Mouse (Mus musculus): ENCODE data around the gene Sowahd.
"Not testable (repeated sequence)": the region's sequence is repeated elsewhere in the genome, so short reads cannot be mapped to it uniquely, and the experiment has no call there.

Gene Sowahd

GRCm38 (mm10) chrX:37048066-37048889 lies at the start of gene Sowahd:
Gene Sowahd (plus strand): TSS chrX:37048845.
- DNase-seq, result no peak

GRCm38 (mm10) chrX:37013870-37014269 lies 34.8 kb upstream of the Sowahd start:
- no peak for DNase-seq

DNA sequence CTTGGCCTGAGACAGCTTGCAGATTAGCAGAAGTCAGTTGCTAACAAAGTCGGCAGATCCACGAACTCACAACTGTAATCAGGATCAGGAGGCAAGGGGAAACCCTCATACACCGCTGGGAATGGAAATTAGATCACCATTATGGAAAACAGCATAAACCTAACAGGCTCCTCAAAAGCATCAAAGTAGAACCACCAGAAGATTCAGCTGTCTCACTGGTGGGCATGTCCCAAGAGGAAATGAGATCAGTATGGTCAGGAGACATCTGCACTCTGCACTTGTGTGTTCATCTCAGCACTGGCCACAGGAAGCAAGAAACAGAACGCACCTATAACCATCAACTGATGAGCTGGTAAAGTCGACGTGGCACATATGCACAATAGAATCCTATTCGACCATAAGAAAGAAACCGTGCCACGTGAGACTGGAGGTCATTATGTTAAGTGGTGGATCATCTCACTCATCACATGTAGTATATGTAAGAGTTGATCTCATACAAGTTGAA lies 30.4 kb upstream of the Sowahd start:
- no peak for DNase-seq

- no peak for DNase-seq
These were observed 29.6 kb upstream of the Sowahd start for GRCm38 (mm10) chrX:37019045-37019444.

DNA sequence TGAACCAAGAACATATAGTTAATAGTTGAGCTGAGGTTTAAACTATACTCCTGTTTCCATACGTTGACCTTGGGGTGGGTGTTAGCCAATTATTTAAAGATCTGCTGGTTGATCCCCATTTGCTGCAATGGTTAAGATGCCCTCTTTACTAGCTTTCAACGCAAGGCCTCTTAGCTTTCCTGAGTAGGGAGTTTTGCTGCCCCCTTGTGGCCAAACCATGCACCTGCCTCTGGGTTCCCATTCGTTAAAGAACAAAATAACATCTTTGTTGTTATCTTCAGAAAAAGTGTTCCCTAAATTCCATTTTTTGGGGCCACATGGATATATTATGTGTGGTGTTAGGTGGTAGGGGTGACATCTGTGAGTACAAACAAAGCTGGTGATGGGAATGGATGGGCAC lies 26.0 kb upstream of the Sowahd start:
- peak; percentile 32 for DNase-seq

DNA sequence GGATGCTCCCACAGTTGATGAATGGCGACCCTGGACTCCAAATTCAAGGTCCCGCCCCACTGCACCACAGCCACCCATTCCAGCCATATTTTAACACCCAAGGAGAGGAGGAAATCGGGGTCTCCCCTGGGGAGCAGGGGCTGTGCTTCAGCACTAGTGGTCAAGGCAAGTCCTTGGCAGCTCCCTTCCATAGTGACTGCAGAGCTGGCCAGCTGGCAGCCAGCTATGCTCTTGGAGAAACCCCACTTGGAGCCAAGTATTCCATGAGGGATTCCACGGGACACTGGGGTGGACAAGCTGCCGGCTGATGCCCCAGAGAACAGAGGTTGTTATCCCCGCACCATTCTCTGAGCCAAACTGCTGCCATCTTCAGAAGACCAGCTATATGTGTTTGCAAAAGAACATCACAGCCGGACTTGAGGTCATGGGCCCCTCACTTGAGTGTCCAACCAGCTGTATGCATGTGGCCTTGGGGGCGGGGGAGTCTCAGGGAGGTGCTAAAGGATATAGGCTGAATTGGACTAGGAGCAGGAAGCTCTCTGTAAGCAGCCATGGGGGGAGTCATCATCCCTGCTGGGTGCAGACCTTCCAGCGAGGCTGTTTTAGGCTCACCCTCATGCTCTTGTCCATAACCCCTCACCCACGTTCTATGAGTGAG lies 24.9 kb upstream of the Sowahd start:
- DNase-seq, result no peak

DNA sequence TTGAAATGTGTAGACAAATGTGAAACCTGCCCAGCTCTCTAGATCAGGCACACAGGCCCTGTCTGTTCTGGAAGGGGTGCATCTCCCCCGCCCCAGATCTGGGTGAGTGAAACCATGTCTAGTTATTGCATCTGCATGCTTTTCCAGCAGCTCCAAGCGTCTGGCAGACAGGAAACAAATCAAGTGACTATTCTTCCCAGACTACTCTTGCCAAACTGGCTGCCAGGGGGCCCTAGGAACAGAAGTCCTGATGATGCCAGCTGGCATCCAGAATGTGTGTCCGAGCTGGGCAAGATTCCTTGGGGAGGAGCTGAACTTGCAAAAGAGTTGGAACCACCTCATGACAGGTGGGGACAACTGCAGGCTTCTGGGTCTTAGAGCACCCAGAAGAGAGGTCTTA lies 20.3 kb upstream of the Sowahd start:
- peak; percentile 13 for DNase-seq

GRCm38 (mm10) chrX:37042726-37043125 lies 5.9 kb upstream of the Sowahd start:
- peak; percentile 14 for DNase-seq

DNA sequence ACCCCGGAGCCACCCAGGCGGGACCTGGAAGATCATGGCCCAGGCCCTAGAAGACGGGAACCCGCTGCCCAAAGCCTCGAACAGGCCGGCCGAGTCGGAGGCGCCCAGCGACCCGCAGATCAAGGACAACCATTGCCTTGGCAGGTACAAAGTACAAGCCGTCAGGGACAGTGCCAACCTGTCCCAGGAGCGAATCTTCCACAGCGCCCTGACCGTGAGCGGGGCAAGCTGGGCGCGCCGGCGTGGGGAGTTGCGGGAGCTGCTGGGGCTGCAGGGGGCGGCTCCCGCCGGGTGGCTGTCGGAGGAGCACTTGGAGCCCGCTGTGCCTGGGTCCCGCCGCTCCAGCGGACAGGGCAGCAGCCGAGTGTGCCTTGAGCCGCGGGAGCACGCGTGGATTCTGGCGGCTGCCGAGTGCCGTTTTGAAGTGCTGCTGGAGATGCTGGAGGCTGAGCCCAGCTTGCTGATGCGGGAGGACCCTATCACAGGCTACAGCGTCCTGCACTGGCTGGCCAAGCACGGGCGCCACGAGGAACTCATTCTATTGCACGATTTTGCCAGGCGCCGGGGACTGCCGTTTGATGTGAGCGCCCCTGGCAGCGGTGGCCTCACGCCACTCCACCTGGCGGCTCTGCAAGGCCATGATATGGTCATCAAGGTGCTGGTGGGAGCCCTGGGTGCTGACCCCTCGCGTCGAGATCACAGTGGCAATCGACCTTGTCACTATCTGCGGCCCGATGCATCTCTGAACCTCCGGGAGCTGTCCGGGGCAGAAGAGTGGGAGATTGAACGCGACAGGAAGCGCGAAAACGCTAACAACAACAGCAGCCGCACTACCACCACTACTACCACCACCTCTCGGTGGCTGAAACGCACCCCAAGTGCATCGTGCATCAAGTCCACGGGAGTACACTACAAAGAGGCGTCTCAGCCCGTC lies 512 bp downstream of the Sowahd start:
- DNase-seq, result no peak

- DNase-seq, result no peak
These were observed 15.3 kb downstream of the Sowahd start for GRCm38 (mm10) chrX:37063902-37064301.

DNA sequence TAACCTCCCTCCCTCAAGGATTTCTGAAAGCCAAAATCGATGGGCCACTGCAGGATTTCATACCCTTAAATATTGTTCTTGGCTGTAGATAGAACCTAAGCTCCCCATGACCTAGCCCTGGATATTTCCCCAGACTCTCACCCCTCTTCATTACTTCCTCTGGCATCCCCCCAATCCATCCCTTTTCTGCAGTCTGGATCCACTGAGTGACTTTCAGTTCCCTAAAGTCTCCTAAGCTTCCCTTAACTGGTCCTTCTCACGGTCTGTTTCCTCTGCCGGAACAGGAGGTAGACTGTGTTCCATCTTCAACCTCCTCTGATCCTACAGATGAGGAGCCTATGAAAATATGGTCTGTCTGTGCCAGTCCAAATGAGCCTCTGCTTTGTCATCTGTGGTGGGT lies 18.7 kb downstream of the Sowahd start:
- no peak for DNase-seq

GRCm38 (mm10) chrX:37068766-37069165 lies 20.1 kb downstream of the Sowahd start:
- DNase-seq, result no peak

DNA sequence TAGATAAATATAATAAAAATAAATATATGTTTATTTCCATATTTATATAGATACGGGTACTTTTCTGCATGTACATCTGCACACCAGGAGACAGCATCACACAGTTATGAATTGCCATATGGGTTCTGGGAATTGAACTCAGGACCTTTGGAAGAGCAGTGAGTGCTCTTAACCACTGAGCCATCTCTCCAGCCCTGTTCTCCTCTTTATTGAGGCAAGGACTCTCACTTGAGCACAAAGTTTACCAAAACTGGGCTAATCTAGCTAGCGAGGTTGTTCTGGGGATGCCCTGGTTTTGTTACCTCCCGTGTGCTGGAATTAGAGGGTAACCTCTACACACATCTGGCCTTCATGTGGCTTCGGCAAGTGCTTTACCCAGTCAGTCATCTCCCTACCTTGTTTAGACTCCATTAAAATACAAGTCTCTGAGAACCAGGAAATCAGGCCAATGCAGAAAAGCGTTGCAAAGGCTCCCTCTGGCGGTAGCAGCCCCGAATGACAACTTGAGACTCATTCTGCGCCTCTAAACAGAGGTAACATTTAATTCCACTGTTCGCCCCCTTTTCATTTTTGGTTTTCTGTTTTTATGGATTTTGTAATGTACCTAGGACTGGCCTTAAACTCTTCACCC lies 25.7 kb downstream of the Sowahd start:
- peak; percentile 21 for DNase-seq

DNA sequence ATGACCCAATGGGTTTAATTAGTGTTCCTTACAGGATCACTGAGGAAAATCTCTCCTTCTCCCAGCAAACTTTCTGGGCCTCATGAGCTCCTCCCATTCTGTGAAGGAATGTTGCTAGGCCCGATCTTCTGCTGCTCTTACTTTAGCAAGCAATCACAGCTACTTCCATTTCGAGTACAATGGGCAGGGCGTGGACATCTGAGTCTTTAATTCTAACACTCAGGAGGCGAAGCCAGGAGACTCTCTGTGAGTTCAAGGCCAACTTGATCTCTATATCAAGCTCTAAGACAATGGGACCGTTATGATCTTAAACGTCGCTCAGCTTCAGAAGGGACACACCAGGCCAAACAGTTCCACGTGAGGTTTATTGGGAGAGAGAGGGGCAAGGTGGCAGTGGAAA lies 28.0 kb downstream of the Sowahd start:
- DNase-seq, result no peak

- DNase-seq, result not testable (repeated sequence)
These were observed 31.7 kb downstream of the Sowahd start for GRCm38 (mm10) chrX:37080345-37080744.

DNA sequence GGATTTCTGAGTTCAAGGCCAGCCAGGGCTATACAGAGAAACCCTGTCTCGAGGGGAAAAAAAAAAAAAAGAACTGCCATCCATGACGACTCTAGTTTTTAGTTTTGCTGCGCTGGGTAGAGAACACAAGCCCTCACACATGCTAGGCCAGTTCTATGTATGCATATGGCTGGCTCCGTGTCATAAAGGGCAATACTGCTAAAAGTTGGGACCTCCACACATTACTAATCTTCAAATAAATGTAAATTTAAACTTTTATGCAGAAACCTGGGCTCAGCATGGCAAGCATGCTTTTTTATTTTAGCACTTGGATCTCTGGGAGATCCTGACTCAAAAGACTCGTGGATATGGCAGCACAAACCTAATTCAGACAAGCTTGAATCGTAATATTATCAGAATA lies 32.5 kb downstream of the Sowahd start:
- no peak for DNase-seq

GRCm38 (mm10) chrX:37084318-37084926 lies 35.8 kb downstream of the Sowahd start:
- peak; percentile 26 for DNase-seq

DNA sequence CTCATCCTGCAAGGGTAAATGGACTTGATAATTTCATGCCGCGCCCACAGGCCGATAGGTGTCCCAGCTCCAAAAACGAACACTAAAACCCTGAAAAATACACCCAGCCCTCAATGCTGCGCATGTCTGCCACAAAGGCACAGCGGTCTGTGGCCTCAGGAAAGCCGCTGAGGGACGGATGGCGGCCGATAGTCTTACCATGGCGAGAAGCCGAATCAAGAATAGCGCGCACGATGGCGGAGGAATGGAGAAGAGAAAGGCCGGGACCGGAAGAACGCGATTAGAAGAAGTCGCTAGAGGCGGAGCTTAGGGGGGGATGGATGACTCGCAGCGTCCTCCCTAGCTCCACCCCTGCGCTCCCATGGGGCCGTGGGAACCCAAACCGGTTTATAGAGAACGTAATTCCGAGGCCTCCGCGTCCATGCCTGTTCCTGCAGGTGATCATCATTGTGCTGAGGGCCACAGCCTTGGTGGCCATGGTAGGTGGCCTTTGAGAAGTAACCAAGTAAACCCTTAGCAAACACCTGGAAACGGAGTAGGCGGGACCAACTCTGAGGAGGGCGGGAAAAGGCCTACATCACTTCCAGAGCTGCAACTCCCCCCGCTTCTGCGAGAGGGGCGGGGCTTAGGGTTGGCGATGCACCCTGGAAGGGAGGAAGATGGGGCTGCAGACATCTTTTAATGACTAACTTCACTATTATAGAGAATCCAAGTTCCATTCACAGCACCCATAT lies 36.4 kb downstream of the Sowahd start, which contains the start of gene Rpl39:
Gene Rpl39, minus strand, starts transcription at position 476 of the 734 bp plus-strand sequence.
- DNase-seq, result peak; percentile 90

- no peak for DNase-seq
These were observed 37.0 kb downstream of the Sowahd start for GRCm38 (mm10) chrX:37085665-37086064.

DNA sequence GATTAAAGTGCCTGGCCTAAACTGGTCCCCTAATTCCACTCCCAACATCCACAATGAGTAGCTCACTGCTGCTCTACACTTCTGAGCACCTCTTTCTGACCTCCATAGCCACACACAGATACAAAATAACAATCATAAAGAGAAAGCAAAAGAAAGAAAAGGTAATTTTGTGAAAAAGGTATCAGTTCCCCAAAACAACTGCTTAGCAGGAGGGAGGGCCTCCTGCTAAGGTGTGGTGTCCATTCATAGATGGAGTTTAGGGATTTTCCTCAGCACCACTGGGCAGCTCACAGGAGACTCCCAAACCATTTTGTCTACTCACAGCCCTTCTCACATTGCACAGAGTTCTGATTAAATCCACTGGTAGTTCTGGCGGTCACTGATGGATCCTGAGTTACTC lies 40.1 kb downstream of the Sowahd start:
- DNase-seq, result no peak

- DNase-seq, result no peak
These were observed 42.8 kb downstream of the Sowahd start for GRCm38 (mm10) chrX:37091457-37091856.

All from cerebellum, adult 11-12 months (tissue).